Mouse (Mus musculus) heart, embryonic 14.5 days (tissue): ENCODE measurements around the gene Zfp827. TPM values are rescaled to one million over a fixed set of nuclear protein-coding genes. Genes with fewer than 3 reads are reported as not detected.

Source experiments
- ATAC-seq: fragments of 200-750 bp; cut with Nextera tagmentation; 2 replicates; pipeline ENCODE4 v1.8.0; 2017; ENCODE audit warnings: low read depth, moderate TSS enrichment; ENCODE audit not compliant: insufficient number of reproducible peaks, insufficient read depth, low FRiP score
- H3K27ac ChIP-seq, 2 experiments: fragments of 200-500 bp in 1 of 2; fragments of 300-500 bp in 1 of 2; sonication (generic) in 1 of 2; replicated peaks in 1 of 2; 2 replicates each; pipeline ENCODE4 v1.5.1; 2012 to 2014; ENCODE audit warnings: low read depth in 2 of 2, low read length in 2 of 2, control low read depth in 1 of 2, mild to moderate bottlenecking in 1 of 2, mixed read lengths in 1 of 2; ENCODE audit not compliant: control insufficient read depth in 1 of 2, insufficient read depth in 1 of 2
- H3K27me3 ChIP-seq: fragments of 300-500 bp; sonication (generic); 2 replicates; pipeline ENCODE4 v1.6.1; 2014; ENCODE audit warnings: mild to moderate bottlenecking, low read length, control low read depth; ENCODE audit not compliant: control insufficient read depth, insufficient read depth
- H3K36me3 ChIP-seq: fragments of 300-500 bp; sonication (generic); 2 replicates; pipeline ENCODE4 v1.6.1; 2014; ENCODE audit warnings: mild to moderate bottlenecking, control low read depth, low read length, mixed read lengths; ENCODE audit not compliant: control insufficient read depth, insufficient read depth
- H3K4me1 ChIP-seq, 2 experiments: fragments of 200-500 bp in 1 of 2; fragments of 300-500 bp in 1 of 2; sonication (generic) in 1 of 2; 2 replicates each; pipeline ENCODE4 v1.6.1; 2012 to 2014; ENCODE audit warnings: low read length in 2 of 2, control low read depth in 1 of 2, mixed read lengths in 1 of 2; ENCODE audit not compliant: control insufficient read depth in 2 of 2, insufficient read depth in 2 of 2
- H3K4me2 ChIP-seq: fragments of 300-500 bp; sonication (generic); 2 replicates; pipeline ENCODE4 v1.6.1; 2014; ENCODE audit warnings: mild to moderate bottlenecking, low read length
- H3K4me3 ChIP-seq, 2 experiments: fragments of 200-500 bp in 1 of 2; fragments of 300-500 bp in 1 of 2; sonication (generic) in 1 of 2; 2 replicates each; pipeline ENCODE4 v1.5.1; 2012 to 2014; ENCODE audit warnings: low read length in 2 of 2, mild to moderate bottlenecking in 2 of 2, control low read depth in 1 of 2, low read depth in 1 of 2, moderate library complexity in 1 of 2; ENCODE audit not compliant: control insufficient read depth in 1 of 2, insufficient read depth in 1 of 2
- H3K9ac ChIP-seq: fragments of 300-500 bp; sonication (generic); 2 replicates; pipeline ENCODE4 v1.6.1; 2014; ENCODE audit warnings: mild to moderate bottlenecking, low read length
- H3K9me3 ChIP-seq: fragments of 300-500 bp; sonication (generic); 2 replicates; pipeline ENCODE4 v1.6.1; 2016; ENCODE audit warnings: low read length, control low read depth; ENCODE audit not compliant: control insufficient read depth
- WGBS: fragments of 180-500 bp; shearing (Covaris S2); extraction: QIAGEN DNeasy Blood & Tissue Kit; methylation state at CpG from one replicate; pipeline ENCODE4 v1.1.7; 2014; 5-methylcytosine and 5-hydroxymethylcytosine counted together
- polyA plus RNA-seq: library from polyadenylated mRNA; unstranded; fragments of >200 nt; fragmentation: Nextera tagmentation; extraction: Ambion mirVana; gene quantifications from 2 replicates; pipeline ENCODE4 v1.2.1, GENCODE M21; 2014

The Zfp827 gene
- polyA plus RNA-seq, 1 experiment from 2014 or later, result 10.2 TPM

GRCm38 (mm10) chr8:79111461-79111860 is 83.2 kb downstream of the Zfp827 start:
- ATAC-seq, result no peak
- Histone ChIP-seq H3K4me3 (no peak overlapping the region), H3K27ac (no peak overlapping the region), H3K4me2 (no peak overlapping the region), H3K9ac (no peak overlapping the region), H3K36me3 (peaks cover 26% of the 10 kb centered on the region), H3K27me3 (no peaks in the 10 kb centered on the region), H3K4me1 (peaks cover 0 to 5% of the 10 kb centered on the region in 2 experiments; a peak in 2 of 4 replicates), H3K9me3 (no peaks in the 10 kb centered on the region)
- WGBS, result 88% methylated on average over 8 of the region's 8 CpGs

GRCm38 (mm10) chr8:79112480-79112879 is 84.2 kb downstream of the Zfp827 start:
- H3K36me3 ChIP-seq, result peaks cover 18% of the 10 kb centered on the region; the same call in 1 of the 2 replicates
- no peaks in the 10 kb centered on the region for H3K9me3 ChIP-seq
- no peak overlapping the region for H3K9ac ChIP-seq
- no peak overlapping the region for H3K27ac ChIP-seq
- H3K4me1 ChIP-seq, result peaks cover 0 to 8% of the 10 kb centered on the region in 2 experiments; a peak in 2 of 4 replicates
- no peaks in the 10 kb centered on the region for H3K27me3 ChIP-seq
- no peak for ATAC-seq
- H3K4me2 ChIP-seq, result no peak overlapping the region
- WGBS, result 94% methylated on average over 18 of the region's 18 CpGs
- H3K4me3 ChIP-seq, result no peak overlapping the region

- H3K9ac ChIP-seq, result no peak overlapping the region
- no peak for ATAC-seq
- H3K27me3 ChIP-seq, result no peaks in the 10 kb centered on the region
- peaks cover 24% of the 10 kb centered on the region for H3K36me3 ChIP-seq
- no peak overlapping the region for H3K4me3 ChIP-seq
- no peak overlapping the region for H3K4me2 ChIP-seq
- H3K27ac ChIP-seq, result no peak overlapping the region
- WGBS, result 82% methylated on average over 9 of the region's 9 CpGs
- H3K4me1 ChIP-seq, result peaks cover 5 to 12% of the 10 kb centered on the region in 2 experiments
- H3K9me3 ChIP-seq, result no peaks in the 10 kb centered on the region
Observed at GRCm38 (mm10) chr8:79113533-79113932, 85.3 kb downstream of the Zfp827 start.

- Histone ChIP-seq H3K9ac (no peak overlapping the region), H3K9me3 (no peaks in the 10 kb centered on the region), H3K27ac (no peak overlapping the region), H3K4me1 (peaks cover 5 to 12% of the 10 kb centered on the region in 2 experiments), H3K27me3 (no peaks in the 10 kb centered on the region), H3K36me3 (peaks cover 27% of the 10 kb centered on the region), H3K4me2 (no peak overlapping the region), H3K4me3 (no peak overlapping the region)
- WGBS, result 87% methylated on average over 6 of the region's 6 CpGs
- no peak for ATAC-seq
Observed at GRCm38 (mm10) chr8:79114561-79114960, 86.3 kb downstream of the Zfp827 start.

GRCm38 (mm10) chr8:79116436-79116835 is 88.2 kb downstream of the Zfp827 start:
- peaks cover 37% of the 10 kb centered on the region for H3K36me3 ChIP-seq
- no peak overlapping the region for H3K27ac ChIP-seq

GRCm38 (mm10) chr8:79117711-79118110 is 89.5 kb downstream of the Zfp827 start:
- Histone ChIP-seq H3K4me1 (peaks cover 5 to 12% of the 10 kb centered on the region in 2 experiments), H3K27me3 (no peaks in the 10 kb centered on the region), H3K9ac (no peak overlapping the region), H3K36me3 (peaks cover 46% of the 10 kb centered on the region), H3K4me3 (no peak overlapping the region), H3K27ac (no peak overlapping the region), H3K9me3 (no peaks in the 10 kb centered on the region), H3K4me2 (no peak overlapping the region)
- no peak for ATAC-seq
- 60% methylated on average over 7 of the region's 7 CpGs for WGBS

More at GRCm38 (mm10) chr8:79116436-79116835, 88.2 kb downstream of the Zfp827 start:
- Histone ChIP-seq H3K9me3 (no peaks in the 10 kb centered on the region), H3K4me2 (no peak overlapping the region), H3K9ac (no peak overlapping the region), H3K27me3 (no peaks in the 10 kb centered on the region), H3K4me1 (peaks cover 5 to 12% of the 10 kb centered on the region in 2 experiments), H3K4me3 (no peak overlapping the region)
- no peak for ATAC-seq
- 85% methylated on average over 7 of the region's 7 CpGs for WGBS

GRCm38 (mm10) chr8:79121614-79122013 is 93.4 kb downstream of the Zfp827 start:
- H3K27me3 ChIP-seq, result no peaks in the 10 kb centered on the region
- no peaks in the 10 kb centered on the region for H3K9me3 ChIP-seq
- H3K9ac ChIP-seq, result no peak overlapping the region
- H3K27ac ChIP-seq, result no peak overlapping the region
- H3K4me2 ChIP-seq, result no peak overlapping the region
- no peak for ATAC-seq
- WGBS, result 81% methylated on average over 1 of the region's 1 CpGs
- H3K4me3 ChIP-seq, result no peak overlapping the region
- H3K4me1 ChIP-seq, result peaks cover 5 to 7% of the 10 kb centered on the region in 2 experiments
- H3K36me3 ChIP-seq, result peaks cover 75% of the 10 kb centered on the region

- ATAC-seq, result no peak
- Histone ChIP-seq H3K4me1 (no peaks in the 10 kb centered on the region), H3K27ac (no peak overlapping the region), H3K9me3 (no peaks in the 10 kb centered on the region), H3K36me3 (peaks cover 72% of the 10 kb centered on the region), H3K9ac (no peak overlapping the region), H3K4me2 (no peak overlapping the region), H3K4me3 (no peak overlapping the region), H3K27me3 (no peaks in the 10 kb centered on the region)
- 81% methylated on average over 4 of the region's 4 CpGs for WGBS
Observed at GRCm38 (mm10) chr8:79124231-79124630, 96.0 kb downstream of the Zfp827 start.
